Mouse (Mus musculus) cerebellum, adult 2 months (tissue): ENCODE data around the gene Slc6a12. TPM values are rescaled to one million over a fixed set of nuclear protein-coding genes. Genes with fewer than 3 reads are reported as not detected.

Experiments
- DNase-seq, 2 experiments: peaks; one replicate each; pipeline ENCODE4 v3.0.0; 2021
- H3K27ac ChIP-seq: fragments of 200-500 bp; 2 replicates; pipeline ENCODE4 v1.5.1; 2012; ENCODE audit warnings: low read length, control low read depth, inconsistent platforms; ENCODE audit not compliant: insufficient read depth
- H3K27me3 ChIP-seq: fragments of 200-500 bp; 2 replicates; pipeline ENCODE4 v1.6.1; 2012; ENCODE audit warnings: inconsistent platforms, mild to moderate bottlenecking, low read length, moderate library complexity; ENCODE audit not compliant: control insufficient read depth, insufficient read depth
- H3K4me1 ChIP-seq: fragments of 200-500 bp; 2 replicates; pipeline ENCODE4 v1.6.1; 2011; ENCODE audit warnings: low read length; ENCODE audit not compliant: control insufficient read depth, insufficient read depth
- H3K4me3 ChIP-seq: fragments of 200-500 bp; replicated peaks from 2 replicates; pipeline ENCODE3; 2011; ENCODE audit warnings: mild to moderate bottlenecking, low read depth, low read length, control low read depth; ENCODE audit not compliant: insufficient read depth
- CTCF ChIP-seq: fragments of 200-500 bp; IDR thresholded peaks from 2 replicates; pipeline ENCODE4 v1.5.1; 2011; ENCODE audit warnings: low read depth, mild to moderate bottlenecking, control low read depth, low read length, moderate library complexity, borderline replicate concordance; ENCODE audit not compliant: insufficient read depth
- POLR2A ChIP-seq: fragments of 200-500 bp; IDR thresholded peaks from 2 replicates; pipeline ENCODE4 v1.6.1; 2011; ENCODE audit warnings: low read length, control low read depth, borderline replicate concordance; ENCODE audit not compliant: insufficient read depth
- WGBS: fragments of 180-500 bp; shearing (Covaris S2); methylation state at CpG from one replicate; pipeline ENCODE4 v1.1.7; 2018; 5-methylcytosine and 5-hydroxymethylcytosine counted together
- polyA plus RNA-seq: library from polyadenylated mRNA; depleted of rRNA; stranded (reverse); fragments of >200 nt; gene quantifications from 2 replicates; pipeline ENCODE4 v1.2.3, GENCODE M21; 2012

Gene Slc6a12
- polyA plus RNA-seq, 1 experiment = 5.6 TPM

DNA sequence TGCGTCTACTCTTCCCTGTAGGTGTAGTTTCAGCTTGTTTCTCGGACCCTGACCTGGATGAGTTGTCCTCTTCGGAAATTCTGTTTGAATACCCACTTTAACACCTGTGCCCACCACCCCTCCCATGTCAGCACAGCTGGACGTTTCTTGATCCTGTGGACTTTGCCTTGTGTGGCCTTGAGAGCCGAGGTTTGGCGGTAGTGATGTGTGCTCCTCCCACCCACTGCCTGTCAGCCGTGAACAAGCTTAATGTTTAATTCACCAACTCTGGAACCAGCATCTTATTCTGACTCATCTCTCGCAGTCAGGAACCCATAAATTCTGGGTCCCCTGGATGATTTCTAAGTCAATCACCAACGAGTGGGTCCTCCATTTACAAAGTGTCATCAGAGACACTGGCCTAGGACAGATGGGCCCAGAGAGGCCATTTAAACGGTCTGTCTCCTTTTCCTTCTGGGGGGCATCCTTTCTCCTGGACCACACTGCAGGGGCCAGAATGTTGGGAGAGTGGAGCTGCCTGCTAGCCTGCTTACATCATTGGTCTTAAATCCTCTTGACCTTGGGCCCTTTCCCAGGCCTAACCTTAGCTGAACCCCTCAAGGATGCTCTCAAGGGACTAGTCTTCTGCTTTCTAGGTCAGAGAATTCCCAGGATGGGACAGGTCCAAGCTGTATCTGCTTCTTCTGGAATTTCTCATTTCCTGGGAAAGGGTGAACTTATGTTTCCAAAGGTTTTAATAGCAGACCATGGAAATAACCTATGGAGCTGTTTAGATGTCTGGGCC lies 28.5 kb downstream of the Slc6a12 start:
- no peak for DNase-seq
- H3K4me3 ChIP-seq = no peak overlapping the region
- no peak overlapping the region for H3K27ac ChIP-seq
- no peak for TF ChIP-seq POLR2A
- no peak for TF ChIP-seq CTCF
- 82% methylated on average over 10 of the region's 10 CpGs for WGBS
- no peaks in the 10 kb centered on the region for H3K27me3 ChIP-seq
- H3K4me1 ChIP-seq = no peaks in the 10 kb centered on the region

DNA sequence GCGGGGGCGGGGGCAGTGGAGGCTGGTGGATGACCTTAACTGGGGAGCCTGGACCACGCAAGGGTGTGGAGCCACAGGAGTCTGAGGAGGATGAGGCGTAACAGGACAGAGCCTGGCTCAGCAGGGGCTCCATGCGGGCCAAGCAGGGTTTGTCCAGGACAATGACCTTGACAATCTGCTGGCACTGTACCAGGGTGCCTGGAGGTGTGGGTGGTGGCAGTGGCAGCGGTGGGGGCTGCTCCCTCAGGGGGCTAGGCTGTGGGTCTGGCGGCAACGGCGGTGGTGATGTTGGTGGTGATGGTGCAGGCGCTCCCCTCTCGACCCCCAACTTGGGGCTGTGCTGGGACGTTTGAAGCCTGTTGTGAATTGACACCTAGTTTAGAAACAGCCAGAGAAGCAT lies 33.3 kb downstream of the Slc6a12 start:
- no peaks in the 10 kb centered on the region; the same call in 1 of the 2 replicates for H3K4me1 ChIP-seq
- no peaks in the 10 kb centered on the region for H3K27me3 ChIP-seq
- no peak overlapping the region for H3K4me3 ChIP-seq
- no peak for DNase-seq
- WGBS = 69% methylated on average over 12 of the region's 12 CpGs
- H3K27ac ChIP-seq = no peak overlapping the region
- no peak for TF ChIP-seq POLR2A
- TF ChIP-seq CTCF = no peak

DNA sequence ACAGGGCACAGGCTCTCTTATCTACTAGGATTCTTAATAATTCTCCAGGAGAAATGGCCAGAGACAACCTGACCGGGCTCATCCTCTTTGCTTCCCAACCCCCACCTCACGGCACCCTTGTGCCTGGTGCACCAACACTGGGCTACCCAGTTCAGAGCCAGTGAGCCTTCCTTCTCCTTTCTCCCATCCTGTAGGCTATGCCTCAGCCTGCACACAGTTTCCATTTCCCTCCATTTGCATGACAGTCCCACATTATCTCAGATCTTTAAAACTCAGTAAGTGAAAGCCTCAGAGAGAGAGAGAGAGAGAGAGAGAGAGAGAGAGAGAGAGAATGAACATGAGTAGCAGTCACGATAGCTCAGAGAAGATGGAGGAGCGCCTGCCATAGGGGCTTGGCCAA lies 35.4 kb downstream of the Slc6a12 start:
- no peaks in the 10 kb centered on the region; the same call in 1 of the 2 replicates for H3K4me1 ChIP-seq
- TF ChIP-seq POLR2A (no peak), CTCF (no peak)
- H3K27ac ChIP-seq = no peak overlapping the region
- H3K4me3 ChIP-seq = no peak overlapping the region
- no peak for DNase-seq
- 58% methylated on average over 4 of the region's 4 CpGs for WGBS
- H3K27me3 ChIP-seq = no peaks in the 10 kb centered on the region

DNA sequence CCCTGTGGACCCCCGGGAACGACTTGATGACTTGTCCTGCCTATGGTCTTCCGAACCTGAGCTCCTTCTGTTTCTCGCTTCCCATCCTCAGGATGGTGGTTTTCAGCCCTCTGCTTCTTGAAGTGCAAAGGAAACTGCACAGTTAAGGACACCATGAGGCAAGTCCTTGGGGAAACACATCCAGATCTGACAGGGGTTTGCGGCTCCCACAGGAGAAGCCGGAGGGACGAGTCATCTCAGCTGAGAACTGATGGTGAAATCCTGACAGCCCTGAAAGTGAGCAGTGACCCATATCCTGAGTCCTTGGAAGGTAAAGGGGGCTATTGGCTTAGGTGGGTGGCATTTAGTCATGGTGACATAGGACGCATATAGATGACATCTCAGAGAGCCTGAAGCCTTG lies 37.7 kb downstream of the Slc6a12 start:
- no peak overlapping the region for H3K27ac ChIP-seq
- DNase-seq = no peak
- TF ChIP-seq CTCF = no peak
- TF ChIP-seq POLR2A = no peak
- no peaks in the 10 kb centered on the region for H3K27me3 ChIP-seq
- 67% methylated on average over 8 of the region's 8 CpGs for WGBS
- H3K4me3 ChIP-seq = no peak overlapping the region
- H3K4me1 ChIP-seq = no peaks in the 10 kb centered on the region; the same call in 1 of the 2 replicates

DNA sequence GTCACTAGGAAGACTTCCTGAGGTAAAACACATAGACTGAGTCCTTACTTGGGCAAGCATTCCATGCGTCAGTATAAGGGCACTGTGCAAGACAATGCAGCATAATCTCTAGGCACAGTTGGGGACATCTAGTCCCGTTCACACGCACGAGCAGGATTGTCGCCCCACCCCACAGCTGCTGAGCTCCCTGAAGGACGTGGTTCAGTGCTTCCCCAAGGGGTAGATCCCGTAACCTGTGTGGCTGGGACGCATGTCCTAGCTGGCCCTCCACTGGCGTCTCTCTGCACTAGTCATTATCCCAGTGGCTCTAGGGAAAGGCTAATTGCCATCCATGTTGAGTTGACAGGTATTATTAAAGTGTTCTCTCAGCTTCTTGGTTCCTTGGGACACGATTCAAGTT lies 39.2 kb downstream of the Slc6a12 start:
- TF ChIP-seq CTCF (no peak), POLR2A (no peak)
- Histone ChIP-seq H3K4me3 (no peak overlapping the region), H3K4me1 (no peaks in the 10 kb centered on the region; the same call in 1 of the 2 replicates), H3K27ac (no peak overlapping the region), H3K27me3 (no peaks in the 10 kb centered on the region)
- 32% methylated on average over 10 of the region's 10 CpGs for WGBS
- no peak for DNase-seq

DNA sequence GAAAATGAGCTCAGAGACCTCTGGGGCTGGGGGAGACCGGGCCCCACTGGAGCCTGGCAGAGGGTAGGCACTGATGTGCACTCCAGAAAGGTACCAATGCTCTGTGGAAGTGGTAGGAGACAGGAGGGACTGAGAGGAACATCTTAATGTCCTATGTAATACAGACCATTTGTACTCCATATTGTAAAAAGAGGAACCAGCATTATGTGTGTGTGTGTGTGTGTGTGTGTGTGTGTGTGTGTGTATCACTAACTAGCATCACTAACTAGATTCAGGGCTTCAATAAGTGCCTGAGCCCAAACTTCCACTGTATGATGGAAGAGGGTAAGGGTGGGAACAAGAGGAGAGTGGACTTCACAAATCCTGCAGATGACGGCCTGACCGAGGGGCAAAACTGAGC lies 42.5 kb downstream of the Slc6a12 start:
- DNase-seq = no peak
- WGBS = 85% methylated on average over 3 of the region's 3 CpGs
- TF ChIP-seq POLR2A = no peak
- TF ChIP-seq CTCF = no peak
- no peaks in the 10 kb centered on the region; the same call in 1 of the 2 replicates for H3K4me1 ChIP-seq
- no peak overlapping the region for H3K27ac ChIP-seq
- no peak overlapping the region for H3K4me3 ChIP-seq
- H3K27me3 ChIP-seq = no peaks in the 10 kb centered on the region

DNA sequence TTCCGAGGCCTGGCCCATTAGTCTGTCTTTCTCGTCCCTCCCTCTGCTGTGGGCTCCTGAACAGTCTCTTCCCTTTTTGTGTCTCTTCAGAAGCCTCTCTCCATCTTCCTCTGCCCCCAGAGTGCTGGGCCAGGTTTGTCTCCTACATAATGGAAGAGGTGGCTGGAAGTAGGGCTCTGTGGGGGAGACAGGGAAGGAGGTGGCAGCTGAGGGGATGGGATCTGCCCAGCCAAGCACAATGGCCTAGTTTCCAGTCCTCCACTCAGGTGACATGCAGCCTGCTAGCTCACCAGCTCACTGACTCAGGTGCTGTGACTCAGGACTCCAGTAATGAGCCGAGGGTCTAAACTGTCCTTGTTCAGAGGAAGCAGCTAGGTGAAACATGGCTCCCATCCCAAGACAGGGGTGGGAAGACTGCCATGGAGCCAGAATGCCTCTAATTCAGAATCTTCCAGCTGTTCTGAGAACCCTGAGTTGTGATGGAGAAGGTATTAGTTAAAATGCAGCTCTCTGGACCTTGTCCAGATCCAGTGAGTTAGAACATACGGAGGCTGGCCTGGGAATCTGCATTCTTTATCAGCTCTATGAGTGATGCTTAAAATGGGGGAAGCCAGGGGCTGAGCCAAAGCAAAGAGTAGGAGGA lies 49.9 kb downstream of the Slc6a12 start:
- no peak overlapping the region for H3K27ac ChIP-seq
- WGBS = 54% methylated on average over 4 of the region's 4 CpGs
- H3K4me1 ChIP-seq = no peaks in the 10 kb centered on the region
- H3K27me3 ChIP-seq = no peaks in the 10 kb centered on the region
- TF ChIP-seq POLR2A = no peak
- no peak for TF ChIP-seq CTCF
- DNase-seq = no peak
- H3K4me3 ChIP-seq = no peak overlapping the region

DNA sequence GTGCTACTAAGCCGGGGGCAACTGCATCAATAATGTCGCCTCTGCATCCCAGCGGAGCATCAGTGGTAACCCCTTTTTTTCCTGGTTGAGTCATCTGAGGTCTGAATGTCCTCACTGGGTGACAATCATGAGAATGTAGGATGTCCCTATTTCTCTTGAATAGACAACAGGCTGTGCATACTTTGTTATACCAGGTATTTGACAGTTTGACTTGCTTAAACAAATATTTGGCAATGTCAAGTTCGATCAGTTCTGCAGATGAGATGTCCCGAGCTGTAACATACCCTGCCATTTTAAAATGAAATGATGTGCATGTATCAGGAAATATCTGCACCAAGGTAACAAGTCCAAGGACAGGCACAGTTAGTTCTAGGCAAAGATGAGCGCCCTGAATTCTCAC lies 58.3 kb downstream of the Slc6a12 start:
- no peaks in the 10 kb centered on the region for H3K4me1 ChIP-seq
- H3K27me3 ChIP-seq = no peaks in the 10 kb centered on the region
- no peak overlapping the region for H3K4me3 ChIP-seq
- no peak for TF ChIP-seq CTCF
- no peak for TF ChIP-seq POLR2A
- WGBS = 91% methylated on average over 6 of the region's 6 CpGs
- no peak overlapping the region for H3K27ac ChIP-seq
- no peak for DNase-seq
